Mouse (Mus musculus) CH12.LX (cell line): ENCODE measurements around the gene Sema6d.

Experiments
- CTCF ChIP-seq, 2 experiments: IDR thresholded peaks in 1 of 2; conservative IDR thresholded peaks in 1 of 2; 2 replicates each; pipeline ENCODE4 v1.5.1; 2011 to 2012; ENCODE audit warnings: low read depth in 2 of 2, low read length in 2 of 2, improper control_type of control experiment in 1 of 2, inconsistent platforms in 1 of 2, mild to moderate bottlenecking in 1 of 2, moderate library complexity in 1 of 2
- ZC3H11A ChIP-seq: IDR thresholded peaks from 2 replicates; pipeline ENCODE4 v1.6.1; 2012; ENCODE audit warnings: low read depth, mild to moderate bottlenecking, inconsistent platforms, low read length, improper control_type of control experiment

DNA sequence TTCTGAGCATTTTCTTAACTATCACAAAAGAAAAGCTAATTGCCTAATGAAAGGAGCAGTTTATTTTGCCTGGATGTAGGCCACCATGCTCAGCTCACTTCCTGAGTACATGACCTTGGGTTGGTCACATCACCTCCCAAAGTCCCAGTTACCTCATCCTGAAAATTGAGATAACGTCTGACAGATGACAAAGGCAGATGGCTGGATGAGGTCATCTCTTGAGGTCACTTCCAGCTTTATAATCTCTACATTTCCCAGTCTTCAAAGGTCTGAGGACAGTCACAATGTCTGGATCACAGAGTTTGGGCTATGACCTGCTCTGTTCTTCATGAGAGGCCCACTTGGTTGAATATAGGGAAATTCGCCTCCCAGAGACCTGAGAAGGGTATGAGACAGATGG, 366.1 kb downstream of the Sema6d start:
- no peak for TF ChIP-seq CTCF (conservative IDR thresholded peaks at IDR 0.05 in 1 of 2, IDR thresholded peaks at IDR 0.05 in 1 of 2; ENCODE audit: low read depth in 2 of 2, low read length in 2 of 2)
- TF ChIP-seq ZC3H11A, result no peak
